Mouse (Mus musculus) forebrain, embryonic 11.5 days (tissue): ENCODE measurements around the gene Fbn1. TPM values are rescaled to one million over a fixed set of nuclear protein-coding genes. Genes with fewer than 3 reads are reported as not detected.

Experiments
- ATAC-seq: fragments of 200-750 bp; cut with Nextera tagmentation; replicated peaks from 2 replicates; pipeline ENCODE4 v1.8.0; 2017; ENCODE audit warnings: moderate TSS enrichment; ENCODE audit not compliant: low FRiP score
- DNase-seq: peaks from one replicate; pipeline ENCODE4 v3.0.0-alpha.2; 2017; ENCODE audit warnings: low spot score
- H3K27ac ChIP-seq: fragments of 300-500 bp; sonication (generic); 2 replicates; pipeline ENCODE4 v1.5.1; 2014; ENCODE audit warnings: low read depth, low read length
- H3K27me3 ChIP-seq: fragments of 300-500 bp; sonication (generic); 2 replicates; pipeline ENCODE4 v1.6.1; 2014; ENCODE audit warnings: mild to moderate bottlenecking, low read length, mixed read lengths; ENCODE audit not compliant: control insufficient read depth, insufficient read depth
- H3K36me3 ChIP-seq: fragments of 300-500 bp; sonication (generic); 2 replicates; pipeline ENCODE4 v1.6.1; 2014; ENCODE audit warnings: mild to moderate bottlenecking, low read length, moderate library complexity, mixed read lengths; ENCODE audit not compliant: control insufficient read depth, insufficient read depth
- H3K4me1 ChIP-seq: fragments of 300-500 bp; sonication (generic); replicated peaks from 2 replicates; pipeline ENCODE4 v1.6.1; 2014; ENCODE audit warnings: low read length, mixed read lengths; ENCODE audit not compliant: control insufficient read depth, insufficient read depth
- H3K4me2 ChIP-seq: fragments of 300-500 bp; sonication (generic); 2 replicates; pipeline ENCODE4 v1.6.1; 2014; ENCODE audit warnings: low read depth, mild to moderate bottlenecking, low read length, moderate library complexity, mixed read lengths; ENCODE audit not compliant: severe bottlenecking
- H3K4me3 ChIP-seq: fragments of 300-500 bp; sonication (generic); 2 replicates; pipeline ENCODE4 v1.5.1; 2014; ENCODE audit warnings: low read depth, low read length
- H3K9ac ChIP-seq: fragments of 300-500 bp; sonication (generic); 2 replicates; pipeline ENCODE4 v1.6.1; 2014; ENCODE audit warnings: low read length
- H3K9me3 ChIP-seq: fragments of 300-500 bp; sonication (generic); 2 replicates; pipeline ENCODE4 v1.6.1; 2016; ENCODE audit warnings: low read length, mixed read lengths; ENCODE audit not compliant: control insufficient read depth
- WGBS: fragments of 180-500 bp; shearing (Covaris S2); extraction: QIAGEN DNeasy Blood & Tissue Kit; methylation state at CpG from one replicate; pipeline ENCODE4 v1.1.7; 2014; 5-methylcytosine and 5-hydroxymethylcytosine counted together
- polyA plus RNA-seq: library from polyadenylated mRNA; unstranded; fragments of >200 nt; fragmentation: Nextera tagmentation; extraction: Ambion mirVana; gene quantifications from 2 replicates; pipeline ENCODE4 v1.2.1, GENCODE M21; 2014

The Fbn1 gene
- polyA plus RNA-seq, 1 experiment from 2014 or later = 8.8 TPM

- DNase-seq (no peak), ATAC-seq (no peak)
- no peak overlapping the region for H3K27ac ChIP-seq
- no peaks in the 10 kb centered on the region for H3K27me3 ChIP-seq
- no peaks in the 10 kb centered on the region for H3K36me3 ChIP-seq
- H3K4me2 ChIP-seq = no peak overlapping the region
- no peak overlapping the region for H3K9ac ChIP-seq
- WGBS = 64% methylated on average over 4 of the region's 4 CpGs
- H3K9me3 ChIP-seq = no peaks in the 10 kb centered on the region
- no peaks in the 10 kb centered on the region for H3K4me1 ChIP-seq
- H3K4me3 ChIP-seq = no peak overlapping the region
Observed at GRCm38 (mm10) chr2:125384941-125385340, 122.9 kb downstream of the Fbn1 start.

GRCm38 (mm10) chr2:125384415-125384814 is 123.4 kb downstream of the Fbn1 start:
- H3K9me3 ChIP-seq = no peaks in the 10 kb centered on the region
- no peak overlapping the region for H3K9ac ChIP-seq
- no peaks in the 10 kb centered on the region for H3K4me1 ChIP-seq
- H3K4me3 ChIP-seq = no peak overlapping the region
- 90% methylated on average over 6 of the region's 6 CpGs for WGBS
- H3K4me2 ChIP-seq = no peak overlapping the region
- no peaks in the 10 kb centered on the region for H3K27me3 ChIP-seq
- no peak overlapping the region for H3K27ac ChIP-seq
- DNase-seq (no peak), ATAC-seq (no peak)
- no peaks in the 10 kb centered on the region for H3K36me3 ChIP-seq

GRCm38 (mm10) chr2:125383273-125383641 is 124.5 kb downstream of the Fbn1 start:
- Histone ChIP-seq H3K4me1 (no peaks in the 10 kb centered on the region), H3K9ac (no peak overlapping the region), H3K36me3 (no peaks in the 10 kb centered on the region), H3K4me2 (no peak overlapping the region), H3K4me3 (no peak overlapping the region), H3K27ac (no peak overlapping the region), H3K27me3 (no peaks in the 10 kb centered on the region), H3K9me3 (no peaks in the 10 kb centered on the region)
- 95% methylated on average over 7 of the region's 7 CpGs for WGBS
- ATAC-seq (no peak), DNase-seq (no peak)

- Histone ChIP-seq H3K4me2 (no peak overlapping the region), H3K9me3 (no peaks in the 10 kb centered on the region)
Observed at GRCm38 (mm10) chr2:125382613-125383272, 125.0 kb downstream of the Fbn1 start.

GRCm38 (mm10) chr2:125380086-125380485 is 127.7 kb downstream of the Fbn1 start:
- ATAC-seq (no peak), DNase-seq (no peak)
- no peaks in the 10 kb centered on the region for H3K36me3 ChIP-seq
- no peak overlapping the region for H3K4me3 ChIP-seq
- no peak overlapping the region for H3K27ac ChIP-seq
- H3K9ac ChIP-seq = no peak overlapping the region
- no peak overlapping the region for H3K4me2 ChIP-seq
- no peaks in the 10 kb centered on the region for H3K27me3 ChIP-seq
- 0 out of 2 replicates have a peak, but pooled peaks cover 2% of the 10 kb centered on the region for H3K4me1 ChIP-seq
- H3K9me3 ChIP-seq = no peaks in the 10 kb centered on the region
- WGBS = 78% methylated on average over 2 of the region's 2 CpGs

More at GRCm38 (mm10) chr2:125382613-125383272, 125.0 kb downstream of the Fbn1 start:
- WGBS = 80% methylated on average over 7 of the region's 7 CpGs
- Histone ChIP-seq H3K4me1 (no peaks in the 10 kb centered on the region), H3K27me3 (no peaks in the 10 kb centered on the region), H3K36me3 (no peaks in the 10 kb centered on the region), H3K27ac (no peak overlapping the region), H3K9ac (no peak overlapping the region), H3K4me3 (no peak overlapping the region)
- ATAC-seq (no peak), DNase-seq (no peak)

GRCm38 (mm10) chr2:125379206-125379605 is 128.6 kb downstream of the Fbn1 start:
- no peak for ATAC-seq

GRCm38 (mm10) chr2:125375926-125376325 is 131.9 kb downstream of the Fbn1 start:
- H3K4me2 ChIP-seq = no peak overlapping the region
- H3K9ac ChIP-seq = no peak overlapping the region
- DNase-seq (no peak), ATAC-seq (no peak)
- H3K27me3 ChIP-seq = no peaks in the 10 kb centered on the region
- H3K4me3 ChIP-seq = no peak overlapping the region
- WGBS = 74% methylated on average over 5 of the region's 5 CpGs
- no peak overlapping the region for H3K27ac ChIP-seq
- 0 out of 2 replicates have a peak, but pooled peaks cover 2% of the 10 kb centered on the region for H3K4me1 ChIP-seq
- no peaks in the 10 kb centered on the region for H3K36me3 ChIP-seq
- no peaks in the 10 kb centered on the region for H3K9me3 ChIP-seq

More at GRCm38 (mm10) chr2:125379206-125379605, 128.6 kb downstream of the Fbn1 start:
- Histone ChIP-seq H3K4me3 (no peak overlapping the region), H3K9me3 (no peaks in the 10 kb centered on the region), H3K36me3 (no peaks in the 10 kb centered on the region), H3K9ac (no peak overlapping the region), H3K4me1 (0 out of 2 replicates have a peak, but pooled peaks cover 2% of the 10 kb centered on the region), H3K4me2 (no peak overlapping the region), H3K27ac (no peak overlapping the region), H3K27me3 (no peaks in the 10 kb centered on the region)
- DNase-seq = no peak
- WGBS = 88% methylated on average over 2 of the region's 2 CpGs

- Histone ChIP-seq H3K27ac (no peak overlapping the region), H3K9ac (no peak overlapping the region), H3K27me3 (no peaks in the 10 kb centered on the region), H3K9me3 (no peaks in the 10 kb centered on the region), H3K4me2 (no peak overlapping the region), H3K36me3 (no peaks in the 10 kb centered on the region), H3K4me1 (0 out of 2 replicates have a peak, but pooled peaks cover 2% of the 10 kb centered on the region), H3K4me3 (no peak overlapping the region)
- 77% methylated on average over 10 of the region's 10 CpGs for WGBS
- no peak for ATAC-seq
- no peak for DNase-seq
Observed at GRCm38 (mm10) chr2:125375301-125375700, 132.5 kb downstream of the Fbn1 start.

- no peaks in the 10 kb centered on the region for H3K9me3 ChIP-seq
- H3K36me3 ChIP-seq = no peaks in the 10 kb centered on the region; the same call in 1 of the 2 replicates
- H3K9ac ChIP-seq = no peak overlapping the region
- H3K27ac ChIP-seq = no peak overlapping the region
- DNase-seq (no peak), ATAC-seq (no peak)
- H3K4me2 ChIP-seq = no peak overlapping the region
- H3K4me1 ChIP-seq = no peaks in the 10 kb centered on the region
- WGBS = 90% methylated on average over 8 of the region's 8 CpGs
- no peaks in the 10 kb centered on the region for H3K27me3 ChIP-seq
- no peak overlapping the region for H3K4me3 ChIP-seq
Observed at GRCm38 (mm10) chr2:125369666-125370065, 138.1 kb downstream of the Fbn1 start.
